Comparison of ENCODE assay signal across 26 mouse cellular contexts in genomic region chr14:23625436-23625835, GRCm38 (mm10).
DNase-seq lines count a peak whose midpoint lies in the region; TF ChIP-seq lines count a peak whose summit lies in the region.
"Had no signal": no experiment of that assay in that cellular context is flagged by ENCODE, and none has a peak within 500 bp of the region (broad histone marks: within the 10 kb centered on the region; RNA-seq: fewer than 3 reads in every experiment).

No protein-coding gene starts in this region.

- H3K4me3 ChIP-seq in cortical plate, adult 2 months (ENCODE audit: insufficient read depth, low read length) = no peak overlapping the region
- H3K4me3 ChIP-seq: embryonic facial prominence, embryonic 10.5 days; embryonic facial prominence, embryonic 13.5 days; erythroblast, embryonic 14.5 days; forebrain, embryonic 12.5 days; forebrain, embryonic 15.5 days; gastrocnemius, adult 2 months; heart, embryonic 10.5 days; heart, embryonic 13.5 days had no signal

- DNase-seq in layer of hippocampus, adult 11-12 months (ENCODE audit: low spot score) = peak; percentile 21
- no peak for DNase-seq in layer of hippocampus, postnatal 10 days (ENCODE audit: low spot score in 2 of 2)
- peak; percentile 25 for DNase-seq in layer of hippocampus, adult 9-11 months
- DNase-seq in layer of hippocampus, postnatal 14 days (ENCODE audit: low spot score in 2 of 2) = no peak
- DNase-seq in brain, adult 2 months (ENCODE audit: low read depth, low spot score) = peak; percentile 85
- DNase-seq: adrenal gland, adult 2 months; adrenal gland, postnatal 14 days; cerebellum, adult 11-12 months; cerebellum, adult 8-10 months; cerebellum, postnatal 14 days; embryo, embryonic 11 days; gastrocnemius, adult 2 months; gastrocnemius, postnatal 14 days; heart, adult 18-20 months; heart, postnatal 14 days; heart, postnatal 4 days had no signal

- H3K4me1 ChIP-seq in cortical plate, adult 2 months (ENCODE audit: control insufficient read depth, insufficient read depth, low read length) = peaks cover 3% of the 10 kb centered on the region
- H3K4me1 ChIP-seq: embryonic facial prominence, embryonic 10.5 days; forebrain, embryonic 12.5 days; forebrain, embryonic 15.5 days had no signal

- no peak for TF ChIP-seq CTCF in cortical plate, adult 2 months (IDR thresholded peaks at IDR 0.05; ENCODE audit: extremely low read depth, insufficient read depth, low read length)

- peak overlapping the region; percentile 46; the same call in 1 of the 2 replicates for H3K27ac ChIP-seq in cortical plate, adult 2 months (ENCODE audit: insufficient read depth, low read length)
- H3K27ac ChIP-seq: embryonic facial prominence, embryonic 10.5 days; embryonic facial prominence, embryonic 13.5 days; forebrain, embryonic 12.5 days; forebrain, embryonic 15.5 days; gastrocnemius, adult 2 months; heart, embryonic 10.5 days; heart, embryonic 13.5 days; hindbrain, embryonic 14.5 days; hindbrain, postnatal 0 days had no signal

- 0 out of 2 replicates have a peak, but pooled peaks have one; percentile 10 for TF ChIP-seq POLR2A in cortical plate, adult 2 months (IDR thresholded peaks at IDR 0.05; ENCODE audit: extremely low read depth, insufficient read depth, low read length)

Comparison
In these comparisons a context has a peak if more than half of its experiments do, and no peak if none do; other contexts are left out.
1. DNase-seq: peak in layer of hippocampus, adult 11-12 months (single experiment), layer of hippocampus, adult 9-11 months (single experiment) and brain, adult 2 months (single experiment); none in layer of hippocampus, postnatal 10 days (0 of 2) and layer of hippocampus, postnatal 14 days (0 of 2).